In the genomic region with DNA sequence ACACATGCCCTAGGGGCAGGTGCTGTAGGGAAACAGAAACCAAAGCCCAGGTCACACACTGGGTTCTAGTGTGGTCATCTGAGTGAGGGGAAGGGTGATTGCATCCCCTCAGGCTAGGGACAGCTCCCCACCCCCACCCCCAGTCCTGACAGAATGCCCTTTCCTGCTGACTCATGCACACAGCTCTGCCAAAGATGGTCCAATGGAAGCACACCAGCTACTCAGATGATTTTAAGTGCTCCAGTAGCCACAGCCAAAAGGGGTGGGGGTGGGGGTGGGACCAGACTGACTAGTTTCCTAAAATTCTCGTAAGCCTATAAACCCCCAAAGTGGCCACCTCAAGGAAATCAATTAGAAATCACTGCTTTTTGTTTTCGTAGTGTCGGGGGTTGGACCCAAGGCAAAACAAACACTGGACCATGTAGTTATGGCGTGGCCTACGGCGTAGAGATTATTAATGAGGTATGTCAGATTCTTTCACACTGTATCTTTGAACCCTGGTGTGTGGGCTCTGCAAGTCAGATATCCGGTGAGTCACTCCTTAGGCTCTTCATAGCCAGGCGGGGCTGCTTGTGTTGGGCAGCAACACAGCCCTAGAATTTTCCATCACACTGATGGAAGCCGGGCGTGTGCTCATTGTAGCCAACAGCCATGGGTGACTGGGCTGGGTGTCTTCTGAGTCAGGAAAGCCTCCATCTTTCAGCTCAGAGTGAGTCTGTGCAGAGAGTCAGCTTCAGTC, we compare ENCODE assay signal across 8 mouse cellular contexts. TPM values are rescaled to one million over a fixed set of nuclear protein-coding genes. Genes with fewer than 3 reads are reported as not detected.
DNase-seq lines count a peak whose midpoint lies in the region; ATAC-seq and TF ChIP-seq lines count a peak whose summit lies in the region.

No protein-coding gene starts in this region.

- H3K9ac ChIP-seq in heart, embryonic 15.5 days: no peak overlapping the region
- H3K9ac ChIP-seq in limb, embryonic 12.5 days (replicated peaks): no peak overlapping the region
- no peak overlapping the region for H3K9ac ChIP-seq in neural tube, embryonic 14.5 days (replicated peaks; ENCODE audit: low read depth, low read length)

- no peak overlapping the region for H3K4me2 ChIP-seq in heart, embryonic 15.5 days
- no peak overlapping the region for H3K4me2 ChIP-seq in limb, embryonic 12.5 days
- H3K4me2 ChIP-seq in neural tube, embryonic 14.5 days (ENCODE audit: low read depth, low read length): peak overlapping the region; percentile 3; the same call in 1 of the 2 replicates

- no peaks in the 10 kb centered on the region for H3K36me3 ChIP-seq in embryonic facial prominence, embryonic 10.5 days (replicated peaks)
- H3K36me3 ChIP-seq in heart, embryonic 15.5 days: no peaks in the 10 kb centered on the region
- H3K36me3 ChIP-seq in limb, embryonic 12.5 days: no peaks in the 10 kb centered on the region
- no peaks in the 10 kb centered on the region for H3K36me3 ChIP-seq in neural tube, embryonic 14.5 days (ENCODE audit: control insufficient read depth, insufficient read depth, low read length)

- peak overlapping the region; percentile 94 for H3K27ac ChIP-seq in layer of hippocampus, adult 2 months
- H3K27ac ChIP-seq in embryonic facial prominence, embryonic 10.5 days (replicated peaks): peak overlapping the region; percentile 63
- peak overlapping the region; percentile 99 for H3K27ac ChIP-seq in heart, embryonic 15.5 days
- peak overlapping the region; percentile 67; the same call in 1 of the 2 replicates for H3K27ac ChIP-seq in limb, embryonic 12.5 days
- H3K27ac ChIP-seq in neural tube, embryonic 14.5 days (ENCODE audit: low read depth, low read length): peak overlapping the region; percentile 90

- H3K9me3 ChIP-seq in embryonic facial prominence, embryonic 10.5 days: no peaks in the 10 kb centered on the region
- no peaks in the 10 kb centered on the region for H3K9me3 ChIP-seq in heart, embryonic 15.5 days (replicated peaks)
- no peaks in the 10 kb centered on the region for H3K9me3 ChIP-seq in limb, embryonic 12.5 days
- no peaks in the 10 kb centered on the region for H3K9me3 ChIP-seq in neural tube, embryonic 14.5 days (ENCODE audit: control insufficient read depth, low read length)

- 72% methylated on average over 10 of the region's 10 CpGs for WGBS in embryonic facial prominence, embryonic 10.5 days
- WGBS in heart, embryonic 15.5 days: 40% methylated on average over 10 of the region's 10 CpGs
- 71% methylated on average over 10 of the region's 10 CpGs for WGBS in limb, embryonic 12.5 days
- 62% methylated on average over 10 of the region's 10 CpGs for WGBS in neural tube, embryonic 14.5 days

- TF ChIP-seq CTCF in layer of hippocampus, adult 2 months (conservative IDR thresholded peaks at IDR 0.05): no peak

- peaks cover 57% of the 10 kb centered on the region for H3K4me1 ChIP-seq in embryonic facial prominence, embryonic 10.5 days
- H3K4me1 ChIP-seq in heart, embryonic 15.5 days (replicated peaks): peaks cover 69% of the 10 kb centered on the region
- H3K4me1 ChIP-seq in limb, embryonic 12.5 days (replicated peaks): peaks cover 46% of the 10 kb centered on the region
- peaks cover 41% of the 10 kb centered on the region for H3K4me1 ChIP-seq in neural tube, embryonic 14.5 days (ENCODE audit: control insufficient read depth, insufficient read depth, low read length)

- no peak for DNase-seq in layer of hippocampus, adult 2 months (ENCODE audit: low spot score in 2 of 2)
- no peak for DNase-seq in layer of hippocampus, adult 9-11 months
- DNase-seq in embryonic facial prominence, embryonic 10.5 days (ENCODE audit: low spot score): peak; percentile 42
- no peak for DNase-seq in left cerebral cortex, adult 8-10 months (ENCODE audit: low spot score in 2 of 2)
- DNase-seq in frontal cortex, postnatal 25 days (ENCODE audit: low spot score in 2 of 2): no peak

- H3K27me3 ChIP-seq in embryonic facial prominence, embryonic 10.5 days (replicated peaks; ENCODE audit: low read depth, poor library complexity, severe bottlenecking): no peaks in the 10 kb centered on the region
- no peaks in the 10 kb centered on the region for H3K27me3 ChIP-seq in heart, embryonic 15.5 days
- no peaks in the 10 kb centered on the region for H3K27me3 ChIP-seq in limb, embryonic 12.5 days
- H3K27me3 ChIP-seq in neural tube, embryonic 14.5 days (ENCODE audit: control insufficient read depth, insufficient read depth, low read length): no peaks in the 10 kb centered on the region

- H3K4me3 ChIP-seq in layer of hippocampus, adult 2 months: no peak overlapping the region
- no peak overlapping the region; the same call in 1 of the 2 replicates for H3K4me3 ChIP-seq in embryonic facial prominence, embryonic 10.5 days
- no peak overlapping the region for H3K4me3 ChIP-seq in heart, embryonic 15.5 days
- no peak overlapping the region for H3K4me3 ChIP-seq in limb, embryonic 12.5 days (replicated peaks)
- no peak overlapping the region for H3K4me3 ChIP-seq in neural tube, embryonic 14.5 days (ENCODE audit: low read depth, low read length)

- peak; percentile 6; the same call in 1 of the 2 replicates for ATAC-seq in heart, embryonic 15.5 days (replicated peaks; ENCODE audit: insufficient number of reproducible peaks, insufficient read depth, low FRiP score, low read depth)
- no peak for ATAC-seq in limb, embryonic 12.5 days (ENCODE audit: insufficient number of reproducible peaks, insufficient read depth, low FRiP score, low TSS enrichment, low read depth)
- peak; percentile 9 for ATAC-seq in neural tube, embryonic 14.5 days (ENCODE audit: low read depth)

RNA-seq across cellular contexts. Expression of a gene that starts 54.3 kb away (rescaled TPM):
- total RNA-seq in layer of hippocampus, adult 2 months (2021): 10 to 100 TPM; 53.0 to 60.4 TPM
- 4.5 and 5.4 TPM in 2 replicates for polyA plus RNA-seq in embryonic facial prominence, embryonic 10.5 days (2016; fragmentation: Nextera tagmentation; extraction: Ambion mirVana)
- 10.3 and 10.4 TPM in 2 replicates for polyA plus RNA-seq in heart, embryonic 15.5 days (2015; fragmentation: Nextera tagmentation; extraction: Ambion mirVana)
- polyA plus RNA-seq in limb, embryonic 12.5 days (2016; fragmentation: Nextera tagmentation; extraction: Ambion mirVana): 9.3 and 11.0 TPM in 2 replicates
- 8.5 and 8.8 TPM in 2 replicates for polyA plus RNA-seq in neural tube, embryonic 14.5 days (2014; fragmentation: Nextera tagmentation; extraction: Ambion mirVana)
- 10 to 100 TPM; 52.9 to 59.6 (median 58.6) TPM for total RNA-seq in left cerebral cortex, adult 8-10 months (2022)
